ENCODE assay signal across 22 mouse cellular contexts in genomic region chr8:108361402-108361801, GRCm38 (mm10).
DNase-seq lines count a peak whose midpoint lies in the region; ATAC-seq lines count a peak whose summit lies in the region.
"Had no signal": no experiment of that assay in that cellular context is flagged by ENCODE, and none has a peak within 500 bp of the region (broad histone marks: within the 10 kb centered on the region; RNA-seq: fewer than 3 reads in every experiment).

No protein-coding gene starts in this region.

- no peaks in the 10 kb centered on the region for H3K4me1 ChIP-seq in heart, embryonic 11.5 days (ENCODE audit: control insufficient read depth, insufficient read depth, low read length)
- no peaks in the 10 kb centered on the region; the same call in 1 of the 2 replicates for H3K4me1 ChIP-seq in neural tube, embryonic 15.5 days
- H3K4me1 ChIP-seq in limb, embryonic 10.5 days: peaks cover 33% of the 10 kb centered on the region
- H3K4me1 ChIP-seq: liver, embryonic 15.5 days had no signal

- no peak overlapping the region for H3K27ac ChIP-seq in heart, embryonic 11.5 days (ENCODE audit: low read depth, low read length)
- H3K27ac ChIP-seq in neural tube, embryonic 15.5 days (replicated peaks): no peak overlapping the region
- H3K27ac ChIP-seq in limb, embryonic 10.5 days: peak overlapping the region; percentile 25; the same call in 1 of the 2 replicates
- H3K27ac ChIP-seq: gastrocnemius, adult 2 months; heart, embryonic 10.5 days; kidney, postnatal 0 days; left cerebral cortex, adult 2 months; liver, embryonic 15.5 days; macrophage had no signal

- no peaks in the 10 kb centered on the region for H3K27me3 ChIP-seq in heart, embryonic 11.5 days (ENCODE audit: control insufficient read depth, insufficient read depth, low read length)
- 0 out of 2 replicates have a peak, but pooled peaks cover 2% of the 10 kb centered on the region for H3K27me3 ChIP-seq in neural tube, embryonic 15.5 days (replicated peaks)
- no peaks in the 10 kb centered on the region for H3K27me3 ChIP-seq in limb, embryonic 10.5 days (ENCODE audit: low read depth, poor library complexity, severe bottlenecking)
- H3K27me3 ChIP-seq: liver, embryonic 15.5 days had no signal

- 60% methylated on average over 4 of the region's 4 CpGs for WGBS in heart, embryonic 11.5 days (ENCODE audit: insufficient replicate concordance)
- WGBS in neural tube, embryonic 15.5 days: 41% methylated on average over 4 of the region's 4 CpGs
- WGBS in limb, embryonic 10.5 days: 32% methylated on average over 4 of the region's 4 CpGs

- H3K9ac ChIP-seq in heart, embryonic 11.5 days (ENCODE audit: low read depth, low read length): no peak overlapping the region
- H3K9ac ChIP-seq in neural tube, embryonic 15.5 days (replicated peaks): no peak overlapping the region
- H3K9ac ChIP-seq: liver, embryonic 15.5 days had no signal

- no peaks in the 10 kb centered on the region for H3K36me3 ChIP-seq in heart, embryonic 11.5 days (ENCODE audit: control insufficient read depth, insufficient read depth, low read length)
- no peaks in the 10 kb centered on the region for H3K36me3 ChIP-seq in neural tube, embryonic 15.5 days
- no peaks in the 10 kb centered on the region for H3K36me3 ChIP-seq in limb, embryonic 10.5 days
- H3K36me3 ChIP-seq: heart, embryonic 10.5 days; liver, embryonic 15.5 days had no signal

- no peaks in the 10 kb centered on the region for H3K9me3 ChIP-seq in heart, embryonic 11.5 days (replicated peaks; ENCODE audit: control insufficient read depth, low read length)
- H3K9me3 ChIP-seq in neural tube, embryonic 15.5 days (replicated peaks): no peaks in the 10 kb centered on the region
- no peaks in the 10 kb centered on the region for H3K9me3 ChIP-seq in limb, embryonic 10.5 days (replicated peaks)
- H3K9me3 ChIP-seq: heart, embryonic 10.5 days; liver, embryonic 15.5 days had no signal

- no peak overlapping the region for H3K4me2 ChIP-seq in heart, embryonic 11.5 days
- no peak overlapping the region for H3K4me2 ChIP-seq in neural tube, embryonic 15.5 days
- H3K4me2 ChIP-seq: liver, embryonic 15.5 days had no signal

- ATAC-seq in heart, embryonic 11.5 days (replicated peaks; ENCODE audit: insufficient number of reproducible peaks, low FRiP score, low TSS enrichment): no peak
- no peak for ATAC-seq in neural tube, embryonic 15.5 days (ENCODE audit: low FRiP score)

- no peak overlapping the region for H3K4me3 ChIP-seq in heart, embryonic 11.5 days (ENCODE audit: low read depth, low read length)
- H3K4me3 ChIP-seq in neural tube, embryonic 15.5 days (replicated peaks): no peak overlapping the region
- no peak overlapping the region for H3K4me3 ChIP-seq in limb, embryonic 10.5 days
- H3K4me3 ChIP-seq: erythroblast, embryonic 14.5 days; gastrocnemius, adult 2 months; heart, embryonic 10.5 days; left cerebral cortex, adult 2 months; liver, embryonic 15.5 days had no signal

- peak; percentile 77 for DNase-seq in heart, adult 11 months
- peak; percentile 39 for DNase-seq in neural tube, embryonic 10.5 days (ENCODE audit: extremely low spot score, low spot score)
- no peak for DNase-seq in limb, embryonic 10.5 days (ENCODE audit: low spot score)
- no peak for DNase-seq in kidney, postnatal 4 days
- no peak for DNase-seq in gastrocnemius, postnatal 4 days (ENCODE audit: low spot score in 2 of 2)
- DNase-seq: adrenal gland, adult 2 months; cerebellum, adult 2 months; cerebellum, postnatal 25 days; gastrocnemius, adult 2 months; kidney, adult 11 months; left cerebral cortex, postnatal 4 days; liver; right cerebral cortex, postnatal 25 days; spleen, adult 18-20 months had no signal

Comparison
In these comparisons a context has a peak if more than half of its experiments do, and no peak if none do; other contexts are left out.
1. DNase-seq: peak in heart, adult 11 months (single experiment) and neural tube, embryonic 10.5 days (single experiment); none in limb, embryonic 10.5 days (single experiment), kidney, postnatal 4 days (0 of 2) and gastrocnemius, postnatal 4 days (0 of 2).